Mouse (Mus musculus): ENCODE measurements around the gene Aimp1.

DNA sequence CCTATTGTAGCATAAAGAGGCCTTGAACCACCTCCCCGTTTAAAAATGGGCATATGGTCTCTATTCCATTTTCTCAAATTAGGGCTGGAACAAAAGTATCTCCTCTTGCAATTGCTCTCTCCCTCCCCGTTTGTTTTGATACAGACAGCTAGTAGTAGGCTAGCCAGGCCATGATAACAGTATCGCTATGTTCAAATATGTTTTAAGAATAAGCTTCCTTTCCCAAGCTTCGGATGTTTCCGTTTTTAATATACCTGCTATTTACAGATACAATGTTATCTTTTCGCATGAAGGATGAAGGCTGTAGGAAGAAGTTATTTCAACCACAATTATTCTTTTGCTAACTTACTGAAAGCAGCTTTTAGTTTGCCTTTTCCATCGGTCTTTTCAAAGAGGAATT lies 34.8 kb downstream of the Aimp1 start:
- no peak for TF ChIP-seq CTCF (IDR thresholded peaks at IDR 0.05; ENCODE audit: low read depth, low read length)
- no peak for TF ChIP-seq POLR2A (IDR thresholded peaks at IDR 0.05; ENCODE audit: extremely low read depth, insufficient read depth, low read length)
